Mouse (Mus musculus): ENCODE results near the gene Gfi1b.

DNA sequence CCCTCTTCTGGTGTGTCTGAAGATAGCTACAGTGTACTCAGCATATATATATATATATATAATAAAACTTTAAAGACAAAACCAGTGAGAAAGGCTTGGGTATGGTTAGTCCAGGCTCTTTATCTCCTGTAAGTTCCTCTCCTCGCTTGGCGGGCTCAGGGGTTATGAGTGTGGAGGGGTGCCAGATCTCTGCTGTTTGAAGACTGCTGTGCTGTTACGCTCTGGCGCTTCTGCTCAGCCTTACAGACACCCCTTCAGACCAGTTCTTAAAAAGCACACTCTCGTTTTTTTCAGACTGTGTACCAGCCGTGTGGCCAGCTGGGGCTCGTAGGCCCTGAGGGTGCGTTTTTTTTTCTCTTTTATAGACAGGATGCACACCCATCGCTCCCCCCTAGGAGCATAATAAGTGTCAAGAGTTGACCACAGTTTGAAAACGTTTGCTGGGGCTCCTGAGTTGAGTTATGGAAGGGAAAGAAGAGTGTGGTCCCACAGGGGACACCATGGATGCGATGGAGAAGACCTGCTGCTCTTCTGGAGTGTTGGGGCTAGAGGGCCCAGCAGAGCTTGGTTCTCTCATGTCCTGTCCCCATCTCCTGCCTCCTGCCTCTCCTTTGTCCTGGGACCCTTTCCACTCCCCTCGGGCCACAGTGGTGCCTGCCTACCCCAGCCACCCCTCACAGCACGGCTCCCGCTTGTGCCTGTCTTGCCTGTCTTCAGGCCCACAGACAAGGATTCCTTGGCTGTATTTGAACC is 15.8 kb downstream of the Gfi1b start:
- no peak for TF ChIP-seq CTCF (IDR thresholded peaks at IDR 0.05; ENCODE audit: insufficient read depth, low read depth, low read length)
- TF ChIP-seq POLR2A (IDR thresholded peaks at IDR 0.05; ENCODE audit: insufficient read depth, low read depth, low read length): no peak

All from olfactory bulb, adult 2 months (tissue).